Mouse (Mus musculus): ENCODE measurements around the gene Phf24. TPM values are rescaled to one million over a fixed set of nuclear protein-coding genes. Genes with fewer than 3 reads are reported as not detected.

The Phf24 gene
- polyA plus RNA-seq, 1 experiment from 2014 or later: 0.83 TPM

GRCm38 (mm10) chr4:42903942-42904341 lies 12.5 kb upstream of the Phf24 start:
- Histone ChIP-seq H3K36me3 (ENCODE audit: control insufficient read depth, insufficient read depth, low read length) (no peaks in the 10 kb centered on the region), H3K4me2 (ENCODE audit: low read depth, low read length) (no peak overlapping the region), H3K9me3 (ENCODE audit: control insufficient read depth, low read length) (no peaks in the 10 kb centered on the region), H3K9ac (ENCODE audit: low read depth, low read length) (no peak overlapping the region), H3K4me3 (ENCODE audit: low read length) (no peak overlapping the region), H3K27me3 (replicated peaks; ENCODE audit: control insufficient read depth, insufficient read depth, low read length) (no peaks in the 10 kb centered on the region), H3K27ac (ENCODE audit: low read length) (no peak overlapping the region), H3K4me1 (ENCODE audit: control insufficient read depth, insufficient read depth, low read length) (no peaks in the 10 kb centered on the region)
- no peak for ATAC-seq
- WGBS: 47% methylated on average over 1 of the region's 1 CpGs

GRCm38 (mm10) chr4:42904523-42904922 lies 11.9 kb upstream of the Phf24 start:
- ATAC-seq: no peak
- Histone ChIP-seq H3K4me1 (ENCODE audit: control insufficient read depth, insufficient read depth, low read length) (no peaks in the 10 kb centered on the region), H3K4me2 (ENCODE audit: low read depth, low read length) (no peak overlapping the region), H3K36me3 (ENCODE audit: control insufficient read depth, insufficient read depth, low read length) (no peaks in the 10 kb centered on the region), H3K9ac (ENCODE audit: low read depth, low read length) (no peak overlapping the region), H3K27ac (ENCODE audit: low read length) (no peak overlapping the region), H3K4me3 (ENCODE audit: low read length) (no peak overlapping the region), H3K27me3 (replicated peaks; ENCODE audit: control insufficient read depth, insufficient read depth, low read length) (no peaks in the 10 kb centered on the region), H3K9me3 (ENCODE audit: control insufficient read depth, low read length) (no peaks in the 10 kb centered on the region)
- 87% methylated on average over 3 of the region's 3 CpGs for WGBS

GRCm38 (mm10) chr4:42904966-42905365 lies 11.5 kb upstream of the Phf24 start:
- no peak for ATAC-seq
- WGBS: 82% methylated on average over 6 of the region's 6 CpGs
- no peak overlapping the region for H3K4me2 ChIP-seq (ENCODE audit: low read depth, low read length)
- H3K4me3 ChIP-seq (ENCODE audit: low read length): no peak overlapping the region
- no peaks in the 10 kb centered on the region for H3K27me3 ChIP-seq (replicated peaks; ENCODE audit: control insufficient read depth, insufficient read depth, low read length)
- H3K9me3 ChIP-seq (ENCODE audit: control insufficient read depth, low read length): no peaks in the 10 kb centered on the region
- H3K9ac ChIP-seq (ENCODE audit: low read depth, low read length): no peak overlapping the region
- H3K27ac ChIP-seq (ENCODE audit: low read length): no peak overlapping the region
- H3K4me1 ChIP-seq (ENCODE audit: control insufficient read depth, insufficient read depth, low read length): no peaks in the 10 kb centered on the region
- H3K36me3 ChIP-seq (ENCODE audit: control insufficient read depth, insufficient read depth, low read length): no peaks in the 10 kb centered on the region

- Histone ChIP-seq H3K9ac (ENCODE audit: low read depth, low read length) (no peak overlapping the region), H3K4me1 (ENCODE audit: control insufficient read depth, insufficient read depth, low read length) (peaks cover 3% of the 10 kb centered on the region; the same call in 1 of the 2 replicates), H3K4me3 (ENCODE audit: low read length) (no peak overlapping the region), H3K4me2 (ENCODE audit: low read depth, low read length) (no peak overlapping the region), H3K36me3 (ENCODE audit: control insufficient read depth, insufficient read depth, low read length) (no peaks in the 10 kb centered on the region), H3K9me3 (ENCODE audit: control insufficient read depth, low read length) (no peaks in the 10 kb centered on the region), H3K27ac (ENCODE audit: low read length) (no peak overlapping the region), H3K27me3 (replicated peaks; ENCODE audit: control insufficient read depth, insufficient read depth, low read length) (peaks cover 31% of the 10 kb centered on the region)
- no peak for ATAC-seq
- WGBS: 44% methylated on average over 10 of the region's 10 CpGs
Observed at GRCm38 (mm10) chr4:42913391-42913790, 3.1 kb upstream of the Phf24 start.

- H3K9me3 ChIP-seq (ENCODE audit: control insufficient read depth, low read length): no peaks in the 10 kb centered on the region
- peaks cover 37% of the 10 kb centered on the region for H3K27me3 ChIP-seq (replicated peaks; ENCODE audit: control insufficient read depth, insufficient read depth, low read length)
- H3K4me1 ChIP-seq (ENCODE audit: control insufficient read depth, insufficient read depth, low read length): peaks cover 3% of the 10 kb centered on the region; the same call in 1 of the 2 replicates
- 77% methylated on average over 12 of the region's 12 CpGs for WGBS
- H3K4me2 ChIP-seq (ENCODE audit: low read depth, low read length): no peak overlapping the region
- no peak for ATAC-seq
- no peak overlapping the region for H3K4me3 ChIP-seq (ENCODE audit: low read length)
- H3K36me3 ChIP-seq (ENCODE audit: control insufficient read depth, insufficient read depth, low read length): no peaks in the 10 kb centered on the region
- H3K27ac ChIP-seq (ENCODE audit: low read length): no peak overlapping the region
- no peak overlapping the region for H3K9ac ChIP-seq (ENCODE audit: low read depth, low read length)
Observed at GRCm38 (mm10) chr4:42915311-42915710, 1.1 kb upstream of the Phf24 start.

- no peak overlapping the region for H3K4me3 ChIP-seq (ENCODE audit: low read length)
- WGBS: 79% methylated on average over 1 of the region's 1 CpGs
- no peak overlapping the region for H3K4me2 ChIP-seq (ENCODE audit: low read depth, low read length)
- peaks cover 3% of the 10 kb centered on the region; the same call in 1 of the 2 replicates for H3K4me1 ChIP-seq (ENCODE audit: control insufficient read depth, insufficient read depth, low read length)
- H3K9me3 ChIP-seq (ENCODE audit: control insufficient read depth, low read length): no peaks in the 10 kb centered on the region
- no peaks in the 10 kb centered on the region for H3K36me3 ChIP-seq (ENCODE audit: control insufficient read depth, insufficient read depth, low read length)
- peaks cover 37% of the 10 kb centered on the region for H3K27me3 ChIP-seq (replicated peaks; ENCODE audit: control insufficient read depth, insufficient read depth, low read length)
- H3K9ac ChIP-seq (ENCODE audit: low read depth, low read length): no peak overlapping the region
- no peak for ATAC-seq
- H3K27ac ChIP-seq (ENCODE audit: low read length): no peak overlapping the region
Observed at GRCm38 (mm10) chr4:42915966-42916365, 494 bp upstream of the Phf24 start.

- Histone ChIP-seq H3K9me3 (ENCODE audit: control insufficient read depth, low read length) (no peaks in the 10 kb centered on the region), H3K9ac (ENCODE audit: low read depth, low read length) (peak overlapping the region; percentile 77), H3K4me1 (ENCODE audit: control insufficient read depth, insufficient read depth, low read length) (peaks cover 3% of the 10 kb centered on the region; the same call in 1 of the 2 replicates), H3K27ac (ENCODE audit: low read length) (no peak overlapping the region), H3K4me2 (ENCODE audit: low read depth, low read length) (peak overlapping the region; percentile 97), H3K4me3 (ENCODE audit: low read length) (peak overlapping the region; percentile 65), H3K27me3 (replicated peaks; ENCODE audit: control insufficient read depth, insufficient read depth, low read length) (peaks cover 37% of the 10 kb centered on the region), H3K36me3 (ENCODE audit: control insufficient read depth, insufficient read depth, low read length) (no peaks in the 10 kb centered on the region)
- 3% methylated on average over 20 of the region's 26 CpGs for WGBS
- ATAC-seq: peak; percentile 53
Observed at GRCm38 (mm10) chr4:42917402-42917774, 928 bp downstream of the Phf24 start.

GRCm38 (mm10) chr4:42920726-42921125 lies 4.3 kb downstream of the Phf24 start:
- H3K4me1 ChIP-seq (ENCODE audit: control insufficient read depth, insufficient read depth, low read length): peaks cover 3% of the 10 kb centered on the region; the same call in 1 of the 2 replicates
- 51% methylated on average over 9 of the region's 9 CpGs for WGBS
- H3K4me2 ChIP-seq (ENCODE audit: low read depth, low read length): no peak overlapping the region
- no peak overlapping the region for H3K27ac ChIP-seq (ENCODE audit: low read length)
- ATAC-seq: no peak
- peaks cover 29% of the 10 kb centered on the region for H3K27me3 ChIP-seq (replicated peaks; ENCODE audit: control insufficient read depth, insufficient read depth, low read length)
- H3K9ac ChIP-seq (ENCODE audit: low read depth, low read length): no peak overlapping the region
- H3K36me3 ChIP-seq (ENCODE audit: control insufficient read depth, insufficient read depth, low read length): no peaks in the 10 kb centered on the region
- H3K4me3 ChIP-seq (ENCODE audit: low read length): no peak overlapping the region
- H3K9me3 ChIP-seq (ENCODE audit: control insufficient read depth, low read length): no peaks in the 10 kb centered on the region

GRCm38 (mm10) chr4:42921536-42921935 lies 5.1 kb downstream of the Phf24 start:
- H3K27me3 ChIP-seq (replicated peaks; ENCODE audit: control insufficient read depth, insufficient read depth, low read length): peaks cover 23% of the 10 kb centered on the region
- H3K27ac ChIP-seq (ENCODE audit: low read length): no peak overlapping the region
- H3K4me2 ChIP-seq (ENCODE audit: low read depth, low read length): no peak overlapping the region
- H3K36me3 ChIP-seq (ENCODE audit: control insufficient read depth, insufficient read depth, low read length): no peaks in the 10 kb centered on the region
- WGBS: 77% methylated on average over 2 of the region's 2 CpGs
- H3K4me3 ChIP-seq (ENCODE audit: low read length): no peak overlapping the region
- H3K9ac ChIP-seq (ENCODE audit: low read depth, low read length): no peak overlapping the region
- no peaks in the 10 kb centered on the region for H3K9me3 ChIP-seq (ENCODE audit: control insufficient read depth, low read length)
- ATAC-seq: no peak
- H3K4me1 ChIP-seq (ENCODE audit: control insufficient read depth, insufficient read depth, low read length): peaks cover 3% of the 10 kb centered on the region; the same call in 1 of the 2 replicates

- Histone ChIP-seq H3K9ac (ENCODE audit: low read depth, low read length) (no peak overlapping the region), H3K27me3 (replicated peaks; ENCODE audit: control insufficient read depth, insufficient read depth, low read length) (peaks cover 18% of the 10 kb centered on the region), H3K4me1 (ENCODE audit: control insufficient read depth, insufficient read depth, low read length) (no peaks in the 10 kb centered on the region), H3K36me3 (ENCODE audit: control insufficient read depth, insufficient read depth, low read length) (no peaks in the 10 kb centered on the region), H3K27ac (ENCODE audit: low read length) (no peak overlapping the region), H3K9me3 (ENCODE audit: control insufficient read depth, low read length) (no peaks in the 10 kb centered on the region), H3K4me3 (ENCODE audit: low read length) (no peak overlapping the region), H3K4me2 (ENCODE audit: low read depth, low read length) (no peak overlapping the region)
- WGBS: 52% methylated on average over 6 of the region's 6 CpGs
- ATAC-seq: no peak
Observed at GRCm38 (mm10) chr4:42922056-42922455, 5.6 kb downstream of the Phf24 start.

All from intestine, embryonic 16.5 days (tissue).